Mouse (Mus musculus) brain, adult 2 months (tissue): ENCODE data around the gene Plekha1.
A peak's percentile ranks its signal among the peaks of the same experiment; 100 is the strongest.

Experiments used
- DNase-seq: peaks from one replicate; pipeline ENCODE4 v3.0.0; 2011; ENCODE audit warnings: low read depth, low spot score

Gene Plekha1

GRCm38 (mm10) chr7:130954177-130954601 lies 88.6 kb downstream of the Plekha1 start:
- DNase-seq, result peak; percentile 48

- DNase-seq, result no peak
Observed at GRCm38 (mm10) chr7:130958551-130958950, 93.0 kb downstream of the Plekha1 start.

- DNase-seq, result peak; percentile 71
Observed at GRCm38 (mm10) chr7:130959868-130960267, 94.3 kb downstream of the Plekha1 start.

- no peak for DNase-seq
Observed at GRCm38 (mm10) chr7:130961429-130961828, 95.9 kb downstream of the Plekha1 start.
